Mouse (Mus musculus): ENCODE data around the gene Mmd.

GRCm38 (mm10) chr11:90264180-90264579 is 14.9 kb downstream of the Mmd start:
- no peak for TF ChIP-seq POLR2A (IDR thresholded peaks at IDR 0.05; ENCODE audit: borderline replicate concordance, extremely low read depth, insufficient read depth, insufficient read length, poor library complexity, severe bottlenecking)
- TF ChIP-seq CTCF (IDR thresholded peaks at IDR 0.05; ENCODE audit: borderline replicate concordance, extremely low read depth, insufficient read depth, insufficient read length), result no peak
